Mouse (Mus musculus): ENCODE results near the gene Clk3.

- no peak for TF ChIP-seq EP300 (IDR thresholded peaks at IDR 0.05; ENCODE audit: low read depth)
- no peak for TF ChIP-seq CTCF (IDR thresholded peaks at IDR 0.05; ENCODE audit: low read depth)
Observed at GRCm38 (mm10) chr9:57723796-57724195, 41.9 kb downstream of the Clk3 start.
